Mouse (Mus musculus) layer of hippocampus, postnatal 14 days (tissue): ENCODE data around the gene Minar1. TPM values are rescaled to one million over a fixed set of nuclear protein-coding genes. Genes with fewer than 3 reads are reported as not detected.

Source experiments
- total RNA-seq, 2 experiments: library from RNA; stranded (reverse); gene quantifications; 2 replicates each; pipeline ENCODE4 v1.2.3; 2021

Gene Minar1
- total RNA-seq, 2 experiments from 2014 or later = 3.1 to 3.3 TPM

Other genes starting within 250 kb of the Minar1 start
- gene Tmed3, start 81.9 kb upstream of the Minar1 start, total RNA-seq = 10 to 100 TPM; 24.0 to 29.4 TPM
- 1 to 10 TPM in 1 of 2 experiments, under 1 TPM in 1; 0.83 to 1.4 TPM for gene Ankrd34c, start 115.3 kb upstream of the Minar1 start, total RNA-seq